Mouse (Mus musculus) bone marrow macrophage, adult 2 months (primary cell): ENCODE measurements around the gene Exosc6.

ENCODE experiments used
- CTCF ChIP-seq: IDR thresholded peaks from 2 replicates; pipeline ENCODE4 v1.5.1; 2012; ENCODE audit warnings: low read depth, mild to moderate bottlenecking, low read length, moderate library complexity
- POLR2A ChIP-seq: IDR thresholded peaks from 2 replicates; pipeline ENCODE4 v1.6.1; 2012; ENCODE audit warnings: mild to moderate bottlenecking, low read depth, low read length, borderline replicate concordance

- TF ChIP-seq CTCF, result no peak
- TF ChIP-seq POLR2A, result no peak
Measured at GRCm38 (mm10) chr8:111053827-111054518, 2.2 kb upstream of the Exosc6 start.
